Mouse (Mus musculus) 416B (cell line): ENCODE measurements around the gene Nbea.

ENCODE experiments used
- DNase-seq: peaks from one replicate; pipeline ENCODE4 v3.0.0; 2011; ENCODE audit warnings: low read depth

The Nbea gene

GRCm38 (mm10) chr3:55828481-55829256 lies 354.8 kb downstream of the Nbea start:
- DNase-seq, result peak; percentile 95

GRCm38 (mm10) chr3:55824864-55825263 lies 358.6 kb downstream of the Nbea start:
- peak; percentile 22 for DNase-seq

- DNase-seq, result no peak
Measured at GRCm38 (mm10) chr3:55819598-55819997, 363.9 kb downstream of the Nbea start.

- no peak for DNase-seq
Measured at GRCm38 (mm10) chr3:55818082-55818481, 365.4 kb downstream of the Nbea start.

- peak; percentile 83 for DNase-seq
Measured at GRCm38 (mm10) chr3:55816638-55817375, 366.7 kb downstream of the Nbea start.

- DNase-seq, result no peak
Measured at GRCm38 (mm10) chr3:55816096-55816495, 367.4 kb downstream of the Nbea start.

GRCm38 (mm10) chr3:55814993-55815625 lies 368.4 kb downstream of the Nbea start:
- DNase-seq, result no peak

GRCm38 (mm10) chr3:55794768-55795167 lies 388.7 kb downstream of the Nbea start:
- no peak for DNase-seq

GRCm38 (mm10) chr3:55793842-55794575 lies 389.5 kb downstream of the Nbea start:
- peak; percentile 77 for DNase-seq

GRCm38 (mm10) chr3:55792251-55792650 lies 391.2 kb downstream of the Nbea start:
- DNase-seq, result no peak

- peak; percentile 63 for DNase-seq
Measured at GRCm38 (mm10) chr3:55790609-55791008, 392.9 kb downstream of the Nbea start.

- peak; percentile 55 for DNase-seq
Measured at GRCm38 (mm10) chr3:55789856-55790255, 393.6 kb downstream of the Nbea start.

- no peak for DNase-seq
Measured at GRCm38 (mm10) chr3:55788621-55789201, 394.8 kb downstream of the Nbea start.

- DNase-seq, result no peak
Measured at GRCm38 (mm10) chr3:55788214-55788586, 395.3 kb downstream of the Nbea start.

GRCm38 (mm10) chr3:55787487-55788213 lies 395.9 kb downstream of the Nbea start:
- DNase-seq, result no peak

- no peak for DNase-seq
Measured at GRCm38 (mm10) chr3:55786835-55787486, 396.5 kb downstream of the Nbea start.

- no peak for DNase-seq
Measured at GRCm38 (mm10) chr3:55785981-55786725, 397.3 kb downstream of the Nbea start.

GRCm38 (mm10) chr3:55785266-55785980 lies 398.1 kb downstream of the Nbea start:
- no peak for DNase-seq

- DNase-seq, result no peak
Measured at GRCm38 (mm10) chr3:55784101-55784500, 399.4 kb downstream of the Nbea start.
